Mouse (Mus musculus) small intestine, adult 2 months (tissue): Measurements from ENCODE around the gene Usp7.

Source experiments
- CTCF ChIP-seq: fragments of 200-500 bp; IDR thresholded peaks from 2 replicates; pipeline ENCODE4 v1.5.1; 2012; ENCODE audit warnings: low read depth, mild to moderate bottlenecking, control low read depth, inconsistent platforms, low read length, moderate library complexity, mixed read lengths; ENCODE audit not compliant: insufficient replicate concordance, insufficient read length; ENCODE audit errors: extremely low read depth
- POLR2A ChIP-seq: fragments of 200-500 bp; IDR thresholded peaks from 2 replicates; pipeline ENCODE4 v1.6.1; 2012; ENCODE audit warnings: low read depth, mild to moderate bottlenecking, control low read depth, inconsistent platforms, low read length, moderate library complexity

- TF ChIP-seq CTCF (no peak), POLR2A (no peak)
Observed at GRCm38 (mm10) chr16:8678676-8679075, 113.4 kb downstream of the Usp7 start.
